Mouse (Mus musculus): Measurements from ENCODE around the gene Hipk1. TPM values are rescaled to one million over a fixed set of nuclear protein-coding genes. Genes with fewer than 3 reads are reported as not detected.

The Hipk1 gene
- polyA plus RNA-seq, 1 experiment from 2014 or later: 9.8 TPM

- no peaks in the 10 kb centered on the region for H3K27me3 ChIP-seq (ENCODE audit: insufficient read depth, low read length)
- 0 out of 2 replicates have a peak, but pooled peaks cover 7% of the 10 kb centered on the region for H3K4me1 ChIP-seq (replicated peaks; ENCODE audit: insufficient read depth, low read length)
- H3K36me3 ChIP-seq (ENCODE audit: insufficient read depth, low read length): no peaks in the 10 kb centered on the region
- ATAC-seq (replicated peaks; ENCODE audit: low FRiP score, low read depth) (no peak), DNase-seq (ENCODE audit: low spot score) (no peak)
- TF ChIP-seq CTCF (IDR thresholded peaks at IDR 0.05; ENCODE audit: low read depth): no peak
- no peak overlapping the region for H3K27ac ChIP-seq
- H3K9me3 ChIP-seq (replicated peaks; ENCODE audit: low read length): no peaks in the 10 kb centered on the region
- H3K9ac ChIP-seq (ENCODE audit: low read depth, low read length): no peak overlapping the region
- H3K4me3 ChIP-seq (replicated peaks; ENCODE audit: low read depth, low read length): no peak overlapping the region
- 79% methylated on average over 7 of the region's 7 CpGs for WGBS
- H3K4me2 ChIP-seq (ENCODE audit: low read length): no peak overlapping the region
Observed at GRCm38 (mm10) chr3:103714236-103714875, 77.0 kb downstream of the Hipk1 start.

- H3K9me3 ChIP-seq (replicated peaks; ENCODE audit: low read length): no peaks in the 10 kb centered on the region
- ATAC-seq (replicated peaks; ENCODE audit: low FRiP score, low read depth): no peak
- TF ChIP-seq CTCF (IDR thresholded peaks at IDR 0.05; ENCODE audit: low read depth): no peak
- H3K4me2 ChIP-seq (ENCODE audit: low read length): no peak overlapping the region
- H3K9ac ChIP-seq (ENCODE audit: low read depth, low read length): no peak overlapping the region
- 97% methylated on average over 4 of the region's 4 CpGs for WGBS
- H3K27ac ChIP-seq: no peak overlapping the region
- H3K4me1 ChIP-seq (replicated peaks; ENCODE audit: insufficient read depth, low read length): 0 out of 2 replicates have a peak, but pooled peaks cover 3% of the 10 kb centered on the region
- H3K27me3 ChIP-seq (ENCODE audit: insufficient read depth, low read length): no peaks in the 10 kb centered on the region
- peak; percentile 64 for DNase-seq (ENCODE audit: low spot score)
- no peaks in the 10 kb centered on the region for H3K36me3 ChIP-seq (ENCODE audit: insufficient read depth, low read length)
- no peak overlapping the region for H3K4me3 ChIP-seq (replicated peaks; ENCODE audit: low read depth, low read length)
Observed at GRCm38 (mm10) chr3:103712196-103712595, 79.2 kb downstream of the Hipk1 start.

GRCm38 (mm10) chr3:103709470-103710040, 81.8 kb downstream of the Hipk1 start:
- 87% methylated on average over 5 of the region's 5 CpGs for WGBS
- H3K27ac ChIP-seq: no peak overlapping the region
- DNase-seq (ENCODE audit: low spot score) (no peak), ATAC-seq (replicated peaks; ENCODE audit: low FRiP score, low read depth) (no peak)
- TF ChIP-seq CTCF (IDR thresholded peaks at IDR 0.05; ENCODE audit: low read depth): no peak
- no peaks in the 10 kb centered on the region for H3K36me3 ChIP-seq (ENCODE audit: insufficient read depth, low read length)
- H3K27me3 ChIP-seq (ENCODE audit: insufficient read depth, low read length): no peaks in the 10 kb centered on the region
- no peak overlapping the region for H3K4me3 ChIP-seq (replicated peaks; ENCODE audit: low read depth, low read length)
- no peak overlapping the region for H3K9ac ChIP-seq (ENCODE audit: low read depth, low read length)
- no peak overlapping the region for H3K4me2 ChIP-seq (ENCODE audit: low read length)
- H3K9me3 ChIP-seq (replicated peaks; ENCODE audit: low read length): no peaks in the 10 kb centered on the region
- no peaks in the 10 kb centered on the region for H3K4me1 ChIP-seq (replicated peaks; ENCODE audit: insufficient read depth, low read length)

GRCm38 (mm10) chr3:103705426-103705825, 85.9 kb downstream of the Hipk1 start:
- ATAC-seq (replicated peaks; ENCODE audit: low FRiP score, low read depth): no peak
- 75% methylated on average over 12 of the region's 12 CpGs for WGBS
- H3K27me3 ChIP-seq (ENCODE audit: insufficient read depth, low read length): no peaks in the 10 kb centered on the region
- H3K4me3 ChIP-seq (replicated peaks; ENCODE audit: low read depth, low read length): no peak overlapping the region
- H3K9ac ChIP-seq (ENCODE audit: low read depth, low read length): no peak overlapping the region
- no peak overlapping the region for H3K27ac ChIP-seq
- H3K36me3 ChIP-seq (ENCODE audit: insufficient read depth, low read length): no peaks in the 10 kb centered on the region
- DNase-seq (ENCODE audit: low spot score): no peak
- H3K9me3 ChIP-seq (replicated peaks; ENCODE audit: low read length): no peaks in the 10 kb centered on the region
- no peak overlapping the region for H3K4me2 ChIP-seq (ENCODE audit: low read length)
- no peaks in the 10 kb centered on the region for H3K4me1 ChIP-seq (replicated peaks; ENCODE audit: insufficient read depth, low read length)
- no peak for TF ChIP-seq CTCF (IDR thresholded peaks at IDR 0.05; ENCODE audit: low read depth)

- TF ChIP-seq CTCF (IDR thresholded peaks at IDR 0.05; ENCODE audit: low read depth): no peak
- H3K4me3 ChIP-seq (replicated peaks; ENCODE audit: low read depth, low read length): no peak overlapping the region
- no peaks in the 10 kb centered on the region for H3K4me1 ChIP-seq (replicated peaks; ENCODE audit: insufficient read depth, low read length)
- 69% methylated on average over 6 of the region's 6 CpGs for WGBS
- H3K4me2 ChIP-seq (ENCODE audit: low read length): no peak overlapping the region
- H3K27me3 ChIP-seq (ENCODE audit: insufficient read depth, low read length): no peaks in the 10 kb centered on the region
- H3K36me3 ChIP-seq (ENCODE audit: insufficient read depth, low read length): no peaks in the 10 kb centered on the region
- DNase-seq (ENCODE audit: low spot score) (no peak), ATAC-seq (replicated peaks; ENCODE audit: low FRiP score, low read depth) (no peak)
- no peaks in the 10 kb centered on the region for H3K9me3 ChIP-seq (replicated peaks; ENCODE audit: low read length)
- H3K27ac ChIP-seq: no peak overlapping the region
- no peak overlapping the region for H3K9ac ChIP-seq (ENCODE audit: low read depth, low read length)
Observed at GRCm38 (mm10) chr3:103704661-103705060, 86.7 kb downstream of the Hipk1 start.

GRCm38 (mm10) chr3:103696388-103696925, 94.9 kb downstream of the Hipk1 start:
- ATAC-seq (replicated peaks; ENCODE audit: low FRiP score, low read depth) (no peak), DNase-seq (ENCODE audit: low spot score) (no peak)
- H3K9ac ChIP-seq (ENCODE audit: low read depth, low read length): no peak overlapping the region
- WGBS: 78% methylated on average over 1 of the region's 1 CpGs
- H3K9me3 ChIP-seq (replicated peaks; ENCODE audit: low read length): no peaks in the 10 kb centered on the region
- H3K4me1 ChIP-seq (replicated peaks; ENCODE audit: insufficient read depth, low read length): no peaks in the 10 kb centered on the region
- no peak for TF ChIP-seq CTCF (IDR thresholded peaks at IDR 0.05; ENCODE audit: low read depth)
- no peaks in the 10 kb centered on the region for H3K36me3 ChIP-seq (ENCODE audit: insufficient read depth, low read length)
- H3K27ac ChIP-seq: no peak overlapping the region
- no peak overlapping the region for H3K4me2 ChIP-seq (ENCODE audit: low read length)
- no peaks in the 10 kb centered on the region for H3K27me3 ChIP-seq (ENCODE audit: insufficient read depth, low read length)
- H3K4me3 ChIP-seq (replicated peaks; ENCODE audit: low read depth, low read length): no peak overlapping the region
